In genomic region chr1:132879801-132880160, GRCm38 (mm10) we compare ENCODE assay signal across 8 mouse cellular contexts. TPM values are rescaled to one million over a fixed set of nuclear protein-coding genes. Genes with fewer than 3 reads are reported as not detected.
A peak's percentile ranks its signal among the peaks of the same experiment; 100 is the strongest.
DNase-seq lines count a peak whose midpoint lies in the region; ATAC-seq lines count a peak whose summit lies in the region.
"Had no signal": no experiment of that assay in that cellular context is flagged by ENCODE, and none has a peak within 500 bp of the region (broad histone marks: within the 10 kb centered on the region; RNA-seq: fewer than 3 reads in every experiment).

No protein-coding gene starts in this region.

- H3K36me3 ChIP-seq in liver, embryonic 11.5 days (ENCODE audit: control insufficient read depth, insufficient read depth, low read length) = no peaks in the 10 kb centered on the region
- no peaks in the 10 kb centered on the region for H3K36me3 ChIP-seq in forebrain, embryonic 13.5 days (ENCODE audit: poor library complexity, severe bottlenecking)
- no peaks in the 10 kb centered on the region for H3K36me3 ChIP-seq in limb, embryonic 11.5 days (ENCODE audit: control insufficient read depth, insufficient read depth, low read length)
- no peaks in the 10 kb centered on the region for H3K36me3 ChIP-seq in stomach, embryonic 14.5 days (ENCODE audit: control insufficient read depth, insufficient read depth, low read length)

- no peak overlapping the region for H3K27ac ChIP-seq in liver, embryonic 11.5 days (ENCODE audit: low read depth, low read length)
- H3K27ac ChIP-seq in forebrain, embryonic 13.5 days = peak overlapping the region; percentile 80; the same call in 1 of the 2 replicates
- H3K27ac ChIP-seq in limb, embryonic 11.5 days (replicated peaks; ENCODE audit: low read depth, low read length) = no peak overlapping the region
- no peak overlapping the region for H3K27ac ChIP-seq in stomach, embryonic 14.5 days (ENCODE audit: low read length)

- no peaks in the 10 kb centered on the region for H3K9me3 ChIP-seq in liver, embryonic 11.5 days (ENCODE audit: control insufficient read depth, low read length)
- no peaks in the 10 kb centered on the region for H3K9me3 ChIP-seq in forebrain, embryonic 13.5 days (replicated peaks)
- no peaks in the 10 kb centered on the region for H3K9me3 ChIP-seq in limb, embryonic 11.5 days (ENCODE audit: control insufficient read depth, low read length)
- H3K9me3 ChIP-seq in stomach, embryonic 14.5 days (ENCODE audit: control insufficient read depth, low read depth, low read length) = no peaks in the 10 kb centered on the region

- H3K9ac ChIP-seq in liver, embryonic 11.5 days (ENCODE audit: low read depth, low read length) = no peak overlapping the region
- H3K9ac ChIP-seq in forebrain, embryonic 13.5 days = peak overlapping the region; percentile 83
- no peak overlapping the region for H3K9ac ChIP-seq in limb, embryonic 11.5 days (ENCODE audit: low read length)
- H3K9ac ChIP-seq in stomach, embryonic 14.5 days (replicated peaks; ENCODE audit: low read depth, low read length) = no peak overlapping the region

- no peaks in the 10 kb centered on the region for H3K4me1 ChIP-seq in liver, embryonic 11.5 days (replicated peaks; ENCODE audit: control insufficient read depth, insufficient read depth, low read length)
- H3K4me1 ChIP-seq in forebrain, embryonic 13.5 days = peaks cover 35% of the 10 kb centered on the region
- peaks cover 21% of the 10 kb centered on the region for H3K4me1 ChIP-seq in limb, embryonic 11.5 days (ENCODE audit: control insufficient read depth, insufficient read depth, low read length)
- peaks cover 10% of the 10 kb centered on the region; the same call in 1 of the 2 replicates for H3K4me1 ChIP-seq in stomach, embryonic 14.5 days (ENCODE audit: control insufficient read depth, insufficient read depth, low read length)

- DNase-seq in liver, embryonic 11.5 days (ENCODE audit: low spot score) = no peak
- no peak for DNase-seq in liver
- peak; percentile 43 for DNase-seq in limb, embryonic 11.5 days (ENCODE audit: low spot score)
- no peak for DNase-seq in frontal cortex, postnatal 14 days (ENCODE audit: low spot score in 2 of 2)
- no peak for DNase-seq in urinary bladder, postnatal 10 days (ENCODE audit: low spot score)
- DNase-seq: kidney, adult 2 months had no signal

- H3K4me3 ChIP-seq in liver, embryonic 11.5 days (ENCODE audit: low read depth, low read length) = peak overlapping the region; percentile 50
- peak overlapping the region; percentile 70 for H3K4me3 ChIP-seq in forebrain, embryonic 13.5 days
- H3K4me3 ChIP-seq in limb, embryonic 11.5 days (ENCODE audit: low read depth, low read length) = peak overlapping the region; percentile 58
- H3K4me3 ChIP-seq in stomach, embryonic 14.5 days (ENCODE audit: low read depth, low read length) = peak overlapping the region; percentile 41

- no peak for ATAC-seq in liver, embryonic 11.5 days (replicated peaks; ENCODE audit: low FRiP score)
- no peak for ATAC-seq in forebrain, embryonic 13.5 days
- no peak for ATAC-seq in limb, embryonic 11.5 days (ENCODE audit: insufficient number of reproducible peaks, low FRiP score, low TSS enrichment, low read depth)
- no peak for ATAC-seq in stomach, embryonic 14.5 days (ENCODE audit: insufficient number of reproducible peaks, insufficient read depth, low FRiP score, low read depth)

- H3K4me2 ChIP-seq in liver, embryonic 11.5 days = peak overlapping the region; percentile 84
- peak overlapping the region; percentile 95 for H3K4me2 ChIP-seq in forebrain, embryonic 13.5 days
- peak overlapping the region; percentile 98 for H3K4me2 ChIP-seq in limb, embryonic 11.5 days (ENCODE audit: low read depth, severe bottlenecking)
- peak overlapping the region; percentile 87 for H3K4me2 ChIP-seq in stomach, embryonic 14.5 days (replicated peaks; ENCODE audit: low read depth, low read length)

- 18% methylated on average over 8 of the region's 8 CpGs for WGBS in liver, embryonic 11.5 days
- WGBS in forebrain, embryonic 13.5 days = 6% methylated on average over 8 of the region's 8 CpGs
- WGBS in limb, embryonic 11.5 days = 8% methylated on average over 8 of the region's 8 CpGs
- WGBS in stomach, embryonic 14.5 days = 11% methylated on average over 8 of the region's 8 CpGs

- peaks cover 55% of the 10 kb centered on the region for H3K27me3 ChIP-seq in liver, embryonic 11.5 days (replicated peaks; ENCODE audit: control insufficient read depth, insufficient read depth, low read length)
- peaks cover 31% of the 10 kb centered on the region for H3K27me3 ChIP-seq in forebrain, embryonic 13.5 days
- peaks cover 54% of the 10 kb centered on the region for H3K27me3 ChIP-seq in limb, embryonic 11.5 days (ENCODE audit: control insufficient read depth, insufficient read depth, low read length)
- peaks cover 30% of the 10 kb centered on the region for H3K27me3 ChIP-seq in stomach, embryonic 14.5 days (ENCODE audit: control insufficient read depth, insufficient read depth, low read length)

RNA-seq across cellular contexts. Expression of gene Lrrn2, which starts 0.3 kb away (rescaled TPM):
- 1.3 and 1.4 TPM in 2 replicates for polyA plus RNA-seq in liver, embryonic 11.5 days (2014; fragmentation: Nextera tagmentation; extraction: Ambion mirVana)
- 22.2 and 25.6 TPM in 2 replicates for polyA plus RNA-seq in forebrain, embryonic 13.5 days (2015; fragmentation: Nextera tagmentation; extraction: Ambion mirVana)
- polyA plus RNA-seq in limb, embryonic 11.5 days (2014; fragmentation: Nextera tagmentation; extraction: Ambion mirVana) = 2.6 TPM in 2 replicates
- polyA plus RNA-seq in stomach, embryonic 14.5 days (2014; fragmentation: Nextera tagmentation; extraction: Ambion mirVana) = 4.0 and 5.1 TPM in 2 replicates
